Mouse (Mus musculus): ENCODE results near the gene Rassf1. TPM values are rescaled to one million over a fixed set of nuclear protein-coding genes. Genes with fewer than 3 reads are reported as not detected.
"Not testable (repeated sequence)": the region's sequence is repeated elsewhere in the genome, so short reads cannot be mapped to it uniquely, and the experiment has no call there.

Rassf1 gene
- polyA plus RNA-seq, 1 experiment from 2014 or later, result 15.8 TPM

DNA sequence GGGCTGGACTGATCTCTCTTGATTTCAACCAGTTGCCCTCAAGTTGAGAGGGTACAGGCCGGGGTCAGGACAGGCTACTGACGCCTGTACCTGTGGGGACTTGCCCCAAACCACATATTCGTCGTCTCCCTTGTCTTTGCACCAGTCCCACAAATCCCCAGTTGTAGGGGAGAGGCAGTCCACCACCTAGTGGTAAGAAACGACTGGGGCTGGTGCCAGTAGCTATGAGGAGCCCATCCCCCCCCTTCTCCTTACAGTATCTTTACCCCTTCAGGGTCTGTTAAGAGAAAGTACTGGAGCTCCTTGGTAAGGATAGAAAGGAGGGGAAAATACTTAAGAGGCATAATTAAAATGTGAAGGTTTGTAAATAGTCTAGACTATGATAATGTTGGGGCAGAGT, 14.2 kb downstream of the Rassf1 start:
- H3K27me3 ChIP-seq; ATAC-seq (ENCODE audit: insufficient read depth); H3K4me3 ChIP-seq (replicated peaks); H3K9ac ChIP-seq; H3K9me3 ChIP-seq (replicated peaks): not testable (repeated sequence)
- Histone ChIP-seq H3K4me1 (replicated peaks) (peaks cover 81% of the 10 kb centered on the region), H3K27ac (replicated peaks) (peak overlapping the region; percentile 96), H3K36me3 (replicated peaks) (peaks cover 38% of the 10 kb centered on the region), H3K4me2 (0 out of 2 replicates have a peak overlapping the region, but pooled peaks have one; percentile 89)
- 41% methylated on average over 5 of the region's 5 CpGs for WGBS (ENCODE audit: insufficient replicate concordance)

DNA sequence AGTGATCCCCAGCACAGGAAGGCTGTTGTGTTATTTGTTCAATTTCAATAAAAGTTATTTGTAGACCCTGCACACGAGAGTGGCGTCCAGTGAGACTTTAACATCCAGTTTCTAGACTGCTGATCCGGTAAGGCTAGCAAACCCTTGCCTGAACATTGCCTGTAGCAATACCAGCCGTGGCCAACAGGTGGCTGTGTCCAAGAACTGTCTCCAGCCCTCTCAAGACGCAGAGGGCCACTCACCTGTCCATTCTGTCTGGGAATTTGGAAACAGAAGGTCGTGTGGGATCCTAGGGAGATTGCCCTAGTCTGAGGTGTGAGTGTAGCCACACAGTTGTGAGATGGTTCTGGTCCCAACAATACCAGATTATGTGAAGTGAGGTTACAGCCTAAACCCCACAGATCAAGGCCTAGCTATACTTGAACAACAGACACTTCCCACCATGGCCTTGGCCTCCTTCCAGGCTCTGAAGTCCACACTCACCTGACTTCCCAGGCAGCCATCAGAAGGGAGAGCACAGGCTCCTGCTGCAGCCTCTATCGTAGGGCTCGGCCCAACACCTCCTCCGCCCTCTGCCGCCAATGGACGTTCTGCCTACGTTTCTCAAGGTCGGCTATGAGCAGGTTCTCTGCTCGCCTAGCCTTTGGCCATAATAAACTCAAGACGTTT, 14.8 kb downstream of the Rassf1 start:
- H3K4me3 ChIP-seq (replicated peaks), result no peak overlapping the region
- peak overlapping the region; percentile 96 for H3K27ac ChIP-seq (replicated peaks)
- ATAC-seq (ENCODE audit: insufficient read depth), result no peak
- H3K9ac ChIP-seq, result no peak overlapping the region
- H3K9me3 ChIP-seq (replicated peaks), result no peaks in the 10 kb centered on the region
- H3K4me2 ChIP-seq, result peak overlapping the region; percentile 89
- no peaks in the 10 kb centered on the region for H3K27me3 ChIP-seq
- 47% methylated on average over 15 of the region's 15 CpGs for WGBS (ENCODE audit: insufficient replicate concordance)
- peaks cover 32% of the 10 kb centered on the region for H3K36me3 ChIP-seq (replicated peaks)
- H3K4me1 ChIP-seq (replicated peaks), result peaks cover 86% of the 10 kb centered on the region

DNA sequence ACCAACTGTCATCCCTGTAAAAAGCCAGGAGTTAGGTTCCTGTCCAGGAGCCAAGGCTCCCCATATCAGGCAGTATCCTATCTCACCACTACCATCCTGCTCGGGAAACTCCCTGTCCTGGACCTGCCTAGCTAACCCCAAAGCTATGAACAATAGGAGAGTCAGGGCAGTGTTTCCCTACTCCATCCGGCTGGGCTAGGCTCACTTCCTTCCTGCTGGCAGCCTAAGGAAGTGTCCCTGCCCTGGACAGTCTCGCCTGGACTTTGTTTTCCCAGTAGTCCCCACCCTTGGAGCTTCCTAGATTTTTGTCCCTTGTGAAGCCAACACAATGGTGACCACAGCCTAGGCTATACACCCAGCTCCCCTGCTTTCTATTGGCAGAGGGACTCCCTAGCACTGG, 15.5 kb downstream of the Rassf1 start:
- no peaks in the 10 kb centered on the region for H3K27me3 ChIP-seq
- no peak for ATAC-seq (ENCODE audit: insufficient read depth)
- H3K9ac ChIP-seq, result no peak overlapping the region
- H3K27ac ChIP-seq (replicated peaks), result peak overlapping the region; percentile 96
- H3K4me2 ChIP-seq, result peak overlapping the region; percentile 89
- peaks cover 32% of the 10 kb centered on the region for H3K36me3 ChIP-seq (replicated peaks)
- peaks cover 90% of the 10 kb centered on the region for H3K4me1 ChIP-seq (replicated peaks)
- no peak overlapping the region for H3K4me3 ChIP-seq (replicated peaks)
- H3K9me3 ChIP-seq (replicated peaks), result no peaks in the 10 kb centered on the region
- 49% methylated on average over 3 of the region's 3 CpGs for WGBS (ENCODE audit: insufficient replicate concordance)

DNA sequence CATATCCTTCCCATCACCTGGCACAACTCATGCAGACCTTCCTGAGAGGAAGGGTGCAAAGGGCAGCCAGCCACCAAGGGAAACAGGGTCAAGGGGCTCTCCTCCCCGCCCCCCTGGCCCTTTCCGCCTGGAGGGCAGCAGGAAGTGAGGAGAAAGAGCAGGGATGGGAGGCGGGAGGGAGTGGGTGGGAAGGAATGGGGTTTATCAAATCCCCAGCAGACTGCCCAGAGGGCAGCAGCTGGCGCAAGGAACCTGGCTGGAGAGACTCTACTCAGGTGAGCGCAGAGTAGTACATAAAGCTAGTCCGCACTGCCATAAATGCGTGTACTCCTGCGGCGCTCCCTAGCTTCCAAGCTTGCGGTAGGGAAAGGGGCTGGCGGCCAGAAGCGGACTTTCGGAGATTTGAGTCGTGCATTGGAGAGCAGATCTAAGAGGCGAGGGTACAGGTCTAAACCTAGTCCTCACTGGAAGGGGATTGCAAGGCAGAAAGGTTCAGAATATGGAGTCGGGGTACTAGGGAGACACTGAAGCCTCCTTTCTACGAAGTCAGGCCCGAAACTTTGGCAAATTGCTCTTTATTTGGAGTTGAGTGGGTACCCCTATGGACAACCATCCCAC, 16.5 kb downstream of the Rassf1 start, which contains the start of gene Hyal2:
TSS of gene Hyal2 (plus strand) at position 244 of the 618 bp plus-strand sequence.
- peak within 1 kb of the TSS; percentile 89 for H3K4me2 ChIP-seq
- peaks cover 90% of the 10 kb centered on the region for H3K4me1 ChIP-seq (replicated peaks)
- H3K27ac ChIP-seq (replicated peaks), result peak within 1 kb of the TSS; percentile 96
- no peaks in the 10 kb centered on the region for H3K27me3 ChIP-seq
- H3K36me3 ChIP-seq (replicated peaks), result peaks cover 33% of the 10 kb centered on the region
- H3K4me3 ChIP-seq (replicated peaks), result peak within 1 kb of the TSS; percentile 80
- no peaks in the 10 kb centered on the region for H3K9me3 ChIP-seq (replicated peaks)
- WGBS (ENCODE audit: insufficient replicate concordance), result 40% methylated on average over 18 of the region's 18 CpGs
- peak within 1 kb of the TSS; percentile 81 for H3K9ac ChIP-seq
- no peak for ATAC-seq (ENCODE audit: insufficient read depth)

DNA sequence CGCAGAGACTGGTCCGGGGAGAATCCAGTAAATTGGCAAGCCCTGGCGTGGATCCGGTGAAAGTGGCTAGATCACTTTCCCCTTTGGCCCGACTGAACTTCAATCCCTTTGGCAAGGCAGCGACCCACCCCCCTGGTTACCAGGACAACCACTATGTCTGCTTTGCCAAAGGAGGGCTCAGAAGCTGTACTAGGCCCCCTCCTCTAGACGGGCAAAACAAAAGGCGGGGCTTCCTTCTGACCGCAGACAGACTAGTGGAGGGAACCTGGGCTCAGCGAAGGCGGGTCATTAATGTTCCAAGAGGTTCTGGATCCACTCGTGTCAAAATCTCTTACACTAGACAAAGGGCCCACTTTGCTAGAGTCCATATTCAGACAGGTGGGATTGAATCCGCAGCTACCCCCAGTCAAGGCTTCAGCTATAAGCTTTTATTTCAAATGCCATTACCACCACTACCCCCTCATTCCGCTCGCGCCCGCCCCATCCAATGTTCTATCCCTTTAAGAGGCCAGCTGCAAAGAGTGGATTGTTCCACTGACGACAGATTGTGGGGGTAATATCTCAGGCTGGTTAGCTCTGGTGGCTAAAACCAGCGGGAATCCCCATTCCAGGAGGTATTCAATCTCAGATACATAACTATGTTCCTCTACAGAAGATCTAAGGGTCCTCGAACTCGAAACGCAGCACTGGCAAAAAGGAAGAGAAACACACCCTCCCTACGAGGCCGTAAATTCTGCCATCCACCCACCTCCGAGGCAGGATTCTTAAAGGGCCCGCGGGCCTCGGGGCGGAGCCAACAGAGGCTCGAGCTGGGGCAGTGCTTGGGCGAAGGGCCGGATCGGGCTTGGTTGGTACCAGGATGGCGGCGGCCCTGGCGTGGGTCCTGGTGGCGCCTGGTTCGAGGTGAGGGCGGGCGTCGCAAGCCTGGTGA, 17.2 kb downstream of the Rassf1 start:
- peaks cover 92% of the 10 kb centered on the region for H3K4me1 ChIP-seq (replicated peaks)
- WGBS (ENCODE audit: insufficient replicate concordance), result 1% methylated on average over 41 of the region's 41 CpGs

DNA sequence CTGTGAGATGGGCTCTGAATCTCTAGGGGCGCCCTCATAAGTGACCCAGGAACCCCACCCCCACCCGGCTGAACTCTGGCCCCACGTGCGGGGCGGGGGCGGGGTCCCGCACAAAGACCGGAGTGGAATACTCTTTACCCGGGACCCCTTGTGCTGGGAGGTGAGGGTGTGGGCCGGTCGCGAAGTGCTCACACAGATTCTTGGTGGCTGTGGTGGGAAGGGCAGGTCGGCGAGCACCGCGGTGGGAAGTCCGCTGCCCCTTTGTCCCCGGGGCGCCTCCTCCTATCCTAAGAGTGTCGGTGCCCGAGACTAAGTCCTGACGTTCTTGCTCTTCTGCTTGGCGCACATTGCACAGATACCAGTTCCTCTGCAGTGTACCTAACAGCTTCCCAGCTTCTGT, 17.9 kb downstream of the Rassf1 start:
- peak overlapping the region; percentile 89 for H3K4me2 ChIP-seq
- H3K27ac ChIP-seq (replicated peaks), result peak overlapping the region; percentile 96
- H3K9me3 ChIP-seq (replicated peaks), result no peaks in the 10 kb centered on the region
- peaks cover 87% of the 10 kb centered on the region for H3K4me1 ChIP-seq (replicated peaks)
- H3K4me3 ChIP-seq (replicated peaks), result peak overlapping the region; percentile 80
- WGBS (ENCODE audit: insufficient replicate concordance), result under 1% methylated on average over 23 of the region's 23 CpGs
- H3K9ac ChIP-seq, result peak overlapping the region; percentile 81
- no peaks in the 10 kb centered on the region for H3K27me3 ChIP-seq
- peak; percentile 4 for ATAC-seq (ENCODE audit: insufficient read depth)
- H3K36me3 ChIP-seq (replicated peaks), result peaks cover 40% of the 10 kb centered on the region

More for the DNA sequence above, 17.2 kb downstream of the Rassf1 start:
- Histone ChIP-seq H3K4me2 (peak overlapping the region; percentile 89), H3K27me3 (no peaks in the 10 kb centered on the region), H3K9ac (peak overlapping the region; percentile 81), H3K27ac (replicated peaks) (peak overlapping the region; percentile 96), H3K36me3 (replicated peaks) (peaks cover 40% of the 10 kb centered on the region), H3K4me3 (replicated peaks) (peak overlapping the region; percentile 80), H3K9me3 (replicated peaks) (no peaks in the 10 kb centered on the region)
- ATAC-seq (ENCODE audit: insufficient read depth), result peak; percentile 76

DNA sequence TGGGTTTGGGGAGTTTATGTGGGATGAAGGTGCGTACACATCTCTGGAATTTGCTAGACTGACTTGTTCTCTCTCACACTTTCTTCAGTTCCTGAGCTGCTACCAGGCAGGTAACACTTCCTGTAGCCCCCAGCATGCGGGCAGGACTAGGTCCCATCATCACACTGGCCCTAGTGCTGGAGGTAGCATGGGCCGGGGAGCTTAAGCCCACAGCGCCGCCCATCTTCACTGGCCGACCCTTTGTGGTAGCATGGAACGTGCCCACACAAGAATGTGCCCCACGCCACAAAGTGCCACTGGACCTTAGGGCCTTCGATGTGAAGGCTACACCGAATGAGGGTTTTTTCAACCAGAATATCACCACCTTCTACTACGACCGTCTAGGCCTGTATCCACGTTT, 18.7 kb downstream of the Rassf1 start:
- H3K4me2 ChIP-seq, result peak overlapping the region; percentile 89
- H3K27me3 ChIP-seq, result no peaks in the 10 kb centered on the region
- H3K4me1 ChIP-seq (replicated peaks), result peaks cover 86% of the 10 kb centered on the region
- 63% methylated on average over 13 of the region's 13 CpGs for WGBS (ENCODE audit: insufficient replicate concordance)
- H3K9ac ChIP-seq, result peak overlapping the region; percentile 81
- H3K9me3 ChIP-seq (replicated peaks), result no peaks in the 10 kb centered on the region
- peak overlapping the region; percentile 80 for H3K4me3 ChIP-seq (replicated peaks)
- no peak for ATAC-seq (ENCODE audit: insufficient read depth)
- peak overlapping the region; percentile 96 for H3K27ac ChIP-seq (replicated peaks)
- peaks cover 39% of the 10 kb centered on the region for H3K36me3 ChIP-seq (replicated peaks)

DNA sequence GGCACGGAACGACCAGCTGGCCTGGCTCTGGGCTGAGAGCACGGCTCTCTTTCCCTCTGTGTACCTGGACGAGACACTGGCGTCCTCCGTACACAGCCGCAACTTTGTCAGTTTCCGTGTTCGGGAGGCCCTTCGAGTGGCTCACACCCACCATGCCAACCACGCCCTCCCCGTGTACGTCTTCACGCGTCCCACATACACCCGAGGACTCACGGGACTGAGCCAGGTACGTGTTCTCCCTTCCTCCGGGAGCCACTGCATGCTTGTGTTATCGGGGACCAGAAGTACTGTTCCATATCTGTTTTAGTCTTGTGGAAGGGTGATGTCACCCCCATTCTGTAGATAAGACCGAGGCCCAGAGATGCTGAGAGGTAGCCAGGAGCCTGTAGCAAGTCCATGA, 19.5 kb downstream of the Rassf1 start:
- ATAC-seq (ENCODE audit: insufficient read depth), result peak; percentile 65
- Histone ChIP-seq H3K4me3 (replicated peaks) (peak overlapping the region; percentile 80), H3K4me2 (peak overlapping the region; percentile 89), H3K27ac (replicated peaks) (peak overlapping the region; percentile 96), H3K4me1 (replicated peaks) (peaks cover 86% of the 10 kb centered on the region), H3K36me3 (replicated peaks) (peaks cover 33% of the 10 kb centered on the region), H3K27me3 (no peaks in the 10 kb centered on the region), H3K9ac (peak overlapping the region; percentile 81), H3K9me3 (replicated peaks) (no peaks in the 10 kb centered on the region)
- WGBS (ENCODE audit: insufficient replicate concordance), result 31% methylated on average over 21 of the region's 21 CpGs

DNA sequence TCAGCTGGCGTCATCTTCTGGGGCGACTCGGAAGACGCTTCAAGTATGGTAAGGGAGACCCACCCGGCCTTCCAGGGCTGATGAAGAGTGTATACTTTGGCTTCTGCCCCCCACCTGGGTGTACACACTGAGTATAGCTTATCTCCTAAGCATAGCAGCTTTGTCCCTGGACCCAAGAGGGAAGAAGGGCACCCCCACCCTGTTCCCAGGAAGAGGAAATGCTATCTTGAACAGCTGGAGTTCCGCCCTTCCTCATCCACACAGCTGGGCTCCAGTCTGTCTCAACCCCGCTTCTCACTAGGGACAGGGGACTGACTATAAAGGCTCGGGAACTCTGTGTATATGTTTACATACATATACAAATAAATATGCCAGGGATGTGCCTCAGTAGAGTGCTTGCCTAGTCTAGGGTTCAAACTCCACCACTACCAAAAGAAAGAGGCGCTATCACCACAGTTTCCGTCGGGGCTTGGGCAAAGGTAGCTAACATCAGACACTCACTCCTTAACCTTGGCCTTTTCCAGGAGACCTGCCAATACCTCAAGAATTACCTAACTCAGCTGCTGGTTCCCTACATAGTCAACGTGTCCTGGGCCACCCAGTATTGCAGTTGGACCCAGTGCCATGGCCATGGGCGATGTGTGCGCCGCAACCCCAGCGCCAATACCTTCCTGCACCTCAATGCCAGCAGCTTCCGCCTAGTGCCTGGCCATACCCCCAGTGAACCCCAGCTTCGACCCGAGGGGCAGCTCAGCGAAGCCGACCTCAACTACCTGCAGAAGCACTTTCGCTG, 20.4 kb downstream of the Rassf1 start:
- ATAC-seq (ENCODE audit: insufficient read depth), result peak; percentile 31
- Histone ChIP-seq H3K9ac (peak overlapping the region; percentile 81), H3K9me3 (replicated peaks) (no peaks in the 10 kb centered on the region), H3K4me1 (replicated peaks) (peaks cover 86% of the 10 kb centered on the region), H3K4me2 (peak overlapping the region; percentile 89), H3K27me3 (no peaks in the 10 kb centered on the region), H3K4me3 (replicated peaks) (peak overlapping the region; percentile 80), H3K36me3 (replicated peaks) (peaks cover 33% of the 10 kb centered on the region), H3K27ac (replicated peaks) (peak overlapping the region; percentile 96)
- WGBS (ENCODE audit: insufficient replicate concordance), result 68% methylated on average over 22 of the region's 22 CpGs

DNA sequence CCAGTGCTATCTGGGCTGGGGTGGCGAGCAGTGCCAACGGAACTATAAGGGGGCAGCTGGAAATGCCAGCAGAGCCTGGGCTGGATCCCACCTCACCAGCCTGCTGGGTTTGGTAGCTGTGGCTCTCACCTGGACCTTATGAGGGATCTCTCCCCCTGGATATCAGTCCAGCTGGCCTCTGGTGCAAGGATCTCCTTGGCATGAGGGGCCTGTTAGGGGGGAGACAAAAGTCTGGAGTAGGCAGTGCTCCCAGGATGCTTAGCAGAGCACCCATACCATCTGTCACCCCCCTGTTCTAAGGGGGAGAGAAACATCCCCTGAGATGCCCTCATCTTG, 20.9 kb downstream of the Rassf1 start:
- peak overlapping the region; percentile 81; the same call in 1 of the 2 replicates for H3K9ac ChIP-seq
- no peak for ATAC-seq (ENCODE audit: insufficient read depth)
- 83% methylated on average over 2 of the region's 2 CpGs for WGBS (ENCODE audit: insufficient replicate concordance)

More for the DNA sequence above, 20.9 kb downstream of the Rassf1 start:
- peaks cover 86% of the 10 kb centered on the region for H3K4me1 ChIP-seq (replicated peaks)
- no peaks in the 10 kb centered on the region for H3K9me3 ChIP-seq (replicated peaks)
- peak overlapping the region; percentile 96 for H3K27ac ChIP-seq (replicated peaks)
- H3K27me3 ChIP-seq, result no peaks in the 10 kb centered on the region
- peak overlapping the region; percentile 89 for H3K4me2 ChIP-seq
- H3K4me3 ChIP-seq (replicated peaks), result peak overlapping the region; percentile 80; the same call in 1 of the 2 replicates
- peaks cover 33% of the 10 kb centered on the region for H3K36me3 ChIP-seq (replicated peaks)

All from liver, embryonic 15.5 days (tissue).